Mouse (Mus musculus): Measurements from ENCODE around the gene Sspn. TPM values are rescaled to one million over a fixed set of nuclear protein-coding genes. Genes with fewer than 3 reads are reported as not detected.

Gene Sspn
- 20.9 and 26.7 TPM in 2 replicates for polyA plus RNA-seq (2012; ENCODE audit: insufficient read depth, insufficient read length, missing spikeins)

GRCm38 (mm10) chr6:145931341-145931740 is at the start of gene Sspn:
Gene Sspn, plus strand, starts transcription at chr6:145931641.
- H3K4me1 ChIP-seq (ENCODE audit: control insufficient read depth, insufficient read depth, insufficient read length, low read length), result peaks cover 3% of the 10 kb centered on the region
- H3K4me3 ChIP-seq (ENCODE audit: insufficient read depth, low read depth, low read length), result no peak within 1 kb of the TSS
- H3K27ac ChIP-seq (replicated peaks; ENCODE audit: low read depth, low read length), result no peak within 1 kb of the TSS

- Histone ChIP-seq H3K27ac (replicated peaks; ENCODE audit: low read depth, low read length) (no peak overlapping the region), H3K4me1 (ENCODE audit: control insufficient read depth, insufficient read depth, insufficient read length, low read length) (no peaks in the 10 kb centered on the region), H3K4me3 (ENCODE audit: insufficient read depth, low read depth, low read length) (no peak overlapping the region)
These were observed 48.4 kb upstream of the Sspn start for GRCm38 (mm10) chr6:145883010-145883409.

DNA sequence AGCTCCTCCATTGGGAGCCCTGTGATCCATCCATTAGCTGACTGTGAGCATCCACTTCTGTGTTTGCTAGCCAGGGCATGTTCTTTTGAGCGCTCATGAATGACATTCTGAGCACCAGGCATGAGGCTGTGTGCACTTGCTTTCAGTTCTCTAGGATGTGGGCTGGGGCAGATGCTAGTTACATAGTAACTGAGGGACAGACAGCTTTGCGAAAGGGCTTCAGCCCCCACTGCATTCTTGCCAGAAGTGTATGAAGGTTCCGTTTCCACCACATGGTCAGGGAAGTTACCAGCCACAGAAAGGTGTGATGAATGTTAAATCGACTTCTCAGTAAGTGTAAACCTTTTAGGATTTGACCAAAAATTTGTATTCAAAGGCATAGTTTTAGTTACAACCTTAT is 47.8 kb upstream of the Sspn start:
- Histone ChIP-seq H3K4me1 (ENCODE audit: control insufficient read depth, insufficient read depth, insufficient read length, low read length) (no peaks in the 10 kb centered on the region), H3K4me3 (ENCODE audit: insufficient read depth, low read depth, low read length) (no peak overlapping the region), H3K27ac (replicated peaks; ENCODE audit: low read depth, low read length) (no peak overlapping the region)

DNA sequence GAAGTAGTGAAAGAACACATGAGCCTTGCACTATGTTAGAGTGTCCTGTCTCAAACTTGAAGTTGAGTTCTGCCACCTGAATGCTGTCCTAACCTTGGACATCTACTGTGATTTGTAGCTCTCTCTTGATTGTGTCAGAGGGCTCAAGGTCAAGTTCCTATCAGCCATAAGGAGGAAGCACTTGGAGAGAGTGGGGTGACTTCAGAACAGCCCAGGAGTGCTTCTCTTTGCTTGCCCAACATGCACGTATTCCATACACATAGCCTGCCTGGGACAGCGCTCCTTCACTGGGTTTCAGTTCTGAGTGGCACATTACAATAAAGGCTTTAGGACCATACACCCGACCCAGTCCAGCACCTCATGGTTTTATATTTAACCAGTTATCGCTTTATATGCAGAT is 46.4 kb upstream of the Sspn start:
- no peak overlapping the region for H3K27ac ChIP-seq (replicated peaks; ENCODE audit: low read depth, low read length)
- H3K4me3 ChIP-seq (ENCODE audit: insufficient read depth, low read depth, low read length), result no peak overlapping the region
- no peaks in the 10 kb centered on the region for H3K4me1 ChIP-seq (ENCODE audit: control insufficient read depth, insufficient read depth, insufficient read length, low read length)

GRCm38 (mm10) chr6:145886277-145886676 is 45.2 kb upstream of the Sspn start:
- no peak overlapping the region for H3K27ac ChIP-seq (replicated peaks; ENCODE audit: low read depth, low read length)
- H3K4me3 ChIP-seq (ENCODE audit: insufficient read depth, low read depth, low read length), result no peak overlapping the region
- H3K4me1 ChIP-seq (ENCODE audit: control insufficient read depth, insufficient read depth, insufficient read length, low read length), result no peaks in the 10 kb centered on the region

DNA sequence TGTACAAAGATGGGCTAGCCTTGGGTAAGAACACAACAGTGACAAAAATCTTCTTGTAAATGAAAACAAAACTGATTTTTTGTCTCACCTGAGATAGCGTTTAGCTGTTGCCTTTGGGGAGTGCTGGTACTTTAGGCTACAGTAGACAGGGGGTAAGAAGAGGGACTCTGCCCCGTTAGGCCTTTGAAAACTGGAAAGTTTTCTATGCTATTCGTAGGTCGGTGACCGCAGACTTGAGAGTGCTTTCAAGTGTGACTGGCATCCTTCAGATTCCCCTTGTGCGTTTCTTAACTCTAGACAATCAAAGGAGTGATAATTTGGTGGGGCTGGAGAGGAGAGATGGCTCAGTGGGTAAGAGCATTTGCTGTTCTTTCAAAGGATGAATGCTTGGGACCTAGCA is 43.7 kb upstream of the Sspn start:
- H3K27ac ChIP-seq (replicated peaks; ENCODE audit: low read depth, low read length), result no peak overlapping the region
- no peak overlapping the region for H3K4me3 ChIP-seq (ENCODE audit: insufficient read depth, low read depth, low read length)
- H3K4me1 ChIP-seq (ENCODE audit: control insufficient read depth, insufficient read depth, insufficient read length, low read length), result no peaks in the 10 kb centered on the region

DNA sequence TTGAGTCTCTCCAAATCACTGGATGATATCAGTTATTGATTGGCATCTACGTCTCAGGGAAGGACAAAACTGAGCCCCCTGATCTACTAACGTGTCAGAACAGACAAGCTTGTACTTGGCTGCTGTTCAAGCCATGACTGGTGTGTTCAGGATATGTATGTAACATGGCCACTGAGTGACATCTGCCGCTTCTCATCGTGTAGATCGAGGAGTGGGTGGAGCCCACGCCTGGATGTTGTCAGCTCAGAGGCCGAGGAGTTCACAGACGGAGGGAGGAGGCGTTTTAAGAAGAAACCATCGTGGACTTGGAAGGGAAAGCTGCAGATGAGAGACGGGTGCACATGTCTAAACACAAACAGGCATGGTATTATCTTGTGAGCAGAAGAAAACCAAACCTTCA is 39.5 kb upstream of the Sspn start:
- H3K4me3 ChIP-seq (ENCODE audit: insufficient read depth, low read depth, low read length), result no peak overlapping the region
- H3K27ac ChIP-seq (replicated peaks; ENCODE audit: low read depth, low read length), result no peak overlapping the region
- H3K4me1 ChIP-seq (ENCODE audit: control insufficient read depth, insufficient read depth, insufficient read length, low read length), result no peaks in the 10 kb centered on the region

- no peaks in the 10 kb centered on the region for H3K4me1 ChIP-seq (ENCODE audit: control insufficient read depth, insufficient read depth, insufficient read length, low read length)
- no peak overlapping the region for H3K27ac ChIP-seq (replicated peaks; ENCODE audit: low read depth, low read length)
- no peak overlapping the region for H3K4me3 ChIP-seq (ENCODE audit: insufficient read depth, low read depth, low read length)
These were observed 38.8 kb upstream of the Sspn start for GRCm38 (mm10) chr6:145892381-145893265.

DNA sequence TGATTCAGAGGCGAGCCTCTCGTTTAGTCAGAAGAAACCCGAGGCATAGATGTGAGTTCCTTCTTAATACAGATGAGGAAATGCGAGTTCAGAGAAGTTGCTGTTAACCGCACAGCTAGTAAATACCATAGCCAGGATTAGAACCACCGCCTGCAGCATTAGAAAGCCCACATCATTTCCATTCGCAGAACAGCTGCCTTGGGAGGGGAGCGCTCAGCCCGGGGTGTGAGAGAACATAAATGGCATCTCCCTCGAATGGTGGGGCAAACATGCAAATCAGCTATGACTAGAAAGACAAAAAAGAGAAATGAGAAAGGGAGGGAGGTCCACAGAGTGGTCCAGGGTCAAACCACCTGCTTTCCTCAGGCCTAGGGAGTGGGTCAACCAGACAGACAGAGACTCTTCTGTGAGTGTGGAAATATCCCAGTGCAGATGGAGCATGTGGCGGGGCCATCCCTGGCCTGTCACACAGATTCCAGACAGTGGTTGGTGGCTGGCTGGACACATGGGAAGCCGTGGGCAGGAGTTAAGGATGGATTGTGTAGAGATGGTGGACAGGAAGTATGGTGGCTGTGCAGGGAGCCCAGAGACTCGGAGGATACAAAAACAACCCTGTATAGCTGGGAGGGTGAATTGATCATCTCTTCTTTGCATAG is 37.9 kb upstream of the Sspn start:
- no peak overlapping the region for H3K4me3 ChIP-seq (ENCODE audit: insufficient read depth, low read depth, low read length)
- no peaks in the 10 kb centered on the region for H3K4me1 ChIP-seq (ENCODE audit: control insufficient read depth, insufficient read depth, insufficient read length, low read length)
- H3K27ac ChIP-seq (replicated peaks; ENCODE audit: low read depth, low read length), result no peak overlapping the region

GRCm38 (mm10) chr6:145894669-145895342 is 36.6 kb upstream of the Sspn start:
- no peak overlapping the region for H3K4me3 ChIP-seq (ENCODE audit: insufficient read depth, low read depth, low read length)
- no peak overlapping the region for H3K27ac ChIP-seq (replicated peaks; ENCODE audit: low read depth, low read length)
- H3K4me1 ChIP-seq (ENCODE audit: control insufficient read depth, insufficient read depth, insufficient read length, low read length), result no peaks in the 10 kb centered on the region

DNA sequence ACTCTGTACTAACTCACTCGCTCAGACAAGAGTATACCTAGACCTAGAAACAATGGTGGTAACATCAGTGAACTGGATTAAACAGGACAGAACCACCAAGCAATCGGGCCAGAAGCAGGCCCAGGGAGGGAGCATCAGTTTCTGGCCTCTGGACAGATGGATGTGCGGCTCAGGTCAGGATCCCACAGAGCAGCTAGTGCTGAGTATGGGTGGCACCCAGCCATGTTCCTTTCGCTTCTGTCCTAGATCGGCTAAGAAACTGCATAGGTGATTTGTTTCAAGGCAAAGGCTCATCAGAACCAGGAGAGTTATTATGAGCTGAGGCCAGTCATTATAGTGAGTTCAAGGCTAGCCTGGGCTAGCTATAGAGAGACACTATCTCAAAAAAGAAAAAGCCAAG is 27.3 kb upstream of the Sspn start:
- Histone ChIP-seq H3K27ac (replicated peaks; ENCODE audit: low read depth, low read length) (no peak overlapping the region), H3K4me1 (ENCODE audit: control insufficient read depth, insufficient read depth, insufficient read length, low read length) (no peaks in the 10 kb centered on the region)

DNA sequence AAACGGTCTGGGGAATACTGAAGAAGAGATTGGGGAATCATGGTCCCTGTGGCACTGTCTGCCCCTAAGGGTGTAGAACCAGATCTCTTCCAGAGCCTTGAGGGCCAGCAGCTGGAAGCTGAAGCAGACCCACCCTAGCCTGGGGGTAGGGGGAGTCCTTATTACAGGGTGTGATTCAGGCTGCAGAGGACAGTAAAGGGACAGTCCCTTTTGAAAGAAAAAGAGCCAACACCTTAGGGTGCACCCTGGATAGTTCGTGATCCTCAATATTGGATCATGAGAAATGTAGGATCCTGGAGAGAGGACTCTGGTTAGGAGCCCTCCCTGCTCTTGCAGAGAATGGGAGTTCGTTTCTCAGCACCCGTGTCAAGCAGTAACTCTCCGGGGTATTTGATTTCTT is 26.8 kb upstream of the Sspn start:
- H3K27ac ChIP-seq (replicated peaks; ENCODE audit: low read depth, low read length), result no peak overlapping the region
- no peaks in the 10 kb centered on the region for H3K4me1 ChIP-seq (ENCODE audit: control insufficient read depth, insufficient read depth, insufficient read length, low read length)
- H3K4me3 ChIP-seq (ENCODE audit: insufficient read depth, low read depth, low read length), result no peak overlapping the region

More for the DNA sequence above, 27.3 kb upstream of the Sspn start:
- no peak overlapping the region for H3K4me3 ChIP-seq (ENCODE audit: insufficient read depth, low read depth, low read length)

- H3K4me1 ChIP-seq (ENCODE audit: control insufficient read depth, insufficient read depth, insufficient read length, low read length), result no peaks in the 10 kb centered on the region
These were observed 25.1 kb upstream of the Sspn start for GRCm38 (mm10) chr6:145906096-145906890.

GRCm38 (mm10) chr6:145909943-145910342 is 21.5 kb upstream of the Sspn start:
- H3K4me1 ChIP-seq (ENCODE audit: control insufficient read depth, insufficient read depth, insufficient read length, low read length), result no peaks in the 10 kb centered on the region
- no peak overlapping the region for H3K4me3 ChIP-seq (ENCODE audit: insufficient read depth, low read depth, low read length)
- H3K27ac ChIP-seq (replicated peaks; ENCODE audit: low read depth, low read length), result no peak overlapping the region

More at GRCm38 (mm10) chr6:145906096-145906890, 25.1 kb upstream of the Sspn start:
- no peak overlapping the region for H3K4me3 ChIP-seq (ENCODE audit: insufficient read depth, low read depth, low read length)
- no peak overlapping the region for H3K27ac ChIP-seq (replicated peaks; ENCODE audit: low read depth, low read length)

All from brown adipose tissue, adult 24 weeks (tissue).